16 mouse cellular contexts compared by ENCODE assay signal in genomic region chr13:15537206-15537605, GRCm38 (mm10).
A peak's percentile ranks its signal among the peaks of the same experiment; 100 is the strongest.
DNase-seq lines count a peak whose midpoint lies in the region; ATAC-seq lines count a peak whose summit lies in the region.
"Had no signal": no experiment of that assay in that cellular context is flagged by ENCODE, and none has a peak within 500 bp of the region (broad histone marks: within the 10 kb centered on the region; RNA-seq: fewer than 3 reads in every experiment).

No protein-coding gene starts in this region.

- H3K9me3 ChIP-seq in midbrain, embryonic 11.5 days (ENCODE audit: control insufficient read depth, low read length) = no peaks in the 10 kb centered on the region
- H3K9me3 ChIP-seq in midbrain, embryonic 10.5 days (replicated peaks) = no peaks in the 10 kb centered on the region
- no peaks in the 10 kb centered on the region for H3K9me3 ChIP-seq in forebrain, embryonic 11.5 days (ENCODE audit: control insufficient read depth, low read length)
- H3K9me3 ChIP-seq in midbrain, embryonic 15.5 days = no peaks in the 10 kb centered on the region
- H3K9me3 ChIP-seq: liver, embryonic 13.5 days; megakaryocyte, embryonic 14.5 days had no signal

- peaks cover 23% of the 10 kb centered on the region for H3K4me1 ChIP-seq in midbrain, embryonic 11.5 days (ENCODE audit: control insufficient read depth, insufficient read depth, low read length)
- peaks cover 57% of the 10 kb centered on the region for H3K4me1 ChIP-seq in midbrain, embryonic 10.5 days
- H3K4me1 ChIP-seq in forebrain, embryonic 11.5 days (replicated peaks; ENCODE audit: control insufficient read depth, insufficient read depth, low read length) = peaks cover 30% of the 10 kb centered on the region
- peaks cover 31% of the 10 kb centered on the region for H3K4me1 ChIP-seq in midbrain, embryonic 15.5 days
- H3K4me1 ChIP-seq: liver, embryonic 13.5 days; megakaryocyte, embryonic 14.5 days had no signal

- WGBS in midbrain, embryonic 11.5 days = 56% methylated on average over 5 of the region's 5 CpGs
- WGBS in midbrain, embryonic 10.5 days = 60% methylated on average over 5 of the region's 5 CpGs
- 43% methylated on average over 5 of the region's 5 CpGs for WGBS in forebrain, embryonic 11.5 days
- 39% methylated on average over 5 of the region's 5 CpGs for WGBS in midbrain, embryonic 15.5 days

- H3K4me3 ChIP-seq in midbrain, embryonic 11.5 days (ENCODE audit: low read depth, low read length) = no peak overlapping the region
- H3K4me3 ChIP-seq in midbrain, embryonic 10.5 days = no peak overlapping the region
- H3K4me3 ChIP-seq in forebrain, embryonic 11.5 days (ENCODE audit: low read depth, low read length) = no peak overlapping the region
- H3K4me3 ChIP-seq in midbrain, embryonic 15.5 days = no peak overlapping the region
- H3K4me3 ChIP-seq: liver, embryonic 13.5 days; megakaryocyte, embryonic 14.5 days; myocyte had no signal

- DNase-seq in kidney, adult 9 months = peak; percentile 31
- no peak for DNase-seq in kidney, postnatal 4 days
- no peak for DNase-seq in midbrain, embryonic 11.5 days (ENCODE audit: low spot score, missing footprints)
- DNase-seq in midbrain, embryonic 10.5 days (ENCODE audit: low spot score) = no peak
- no peak for DNase-seq in forebrain, embryonic 11.5 days (ENCODE audit: low spot score)
- DNase-seq in thymus, postnatal 25 days = no peak
- DNase-seq in layer of hippocampus, adult 9-11 months = no peak
- DNase-seq: cerebellum, adult 9-10 months; gastrocnemius, postnatal 25 days; heart, postnatal 4 days; liver, embryonic 13.5 days; lung, postnatal 10 days had no signal

- no peaks in the 10 kb centered on the region for H3K36me3 ChIP-seq in midbrain, embryonic 11.5 days (ENCODE audit: control insufficient read depth, insufficient read depth, low read length)
- H3K36me3 ChIP-seq in midbrain, embryonic 10.5 days = no peaks in the 10 kb centered on the region
- no peaks in the 10 kb centered on the region for H3K36me3 ChIP-seq in forebrain, embryonic 11.5 days (ENCODE audit: control insufficient read depth, insufficient read depth, low read length)
- no peaks in the 10 kb centered on the region for H3K36me3 ChIP-seq in midbrain, embryonic 15.5 days (replicated peaks)
- H3K36me3 ChIP-seq: liver, embryonic 13.5 days had no signal

- ATAC-seq in midbrain, embryonic 11.5 days (ENCODE audit: low FRiP score) = 0 out of 2 replicates have a peak, but pooled peaks have one; percentile 10
- ATAC-seq in forebrain, embryonic 11.5 days (replicated peaks; ENCODE audit: low FRiP score) = 0 out of 2 replicates have a peak, but pooled peaks have one; percentile 16
- ATAC-seq in midbrain, embryonic 15.5 days (replicated peaks) = peak; percentile 29; the same call in 1 of the 2 replicates

- H3K4me2 ChIP-seq in midbrain, embryonic 11.5 days = no peak overlapping the region
- H3K4me2 ChIP-seq in forebrain, embryonic 11.5 days (ENCODE audit: low read depth, low read length, severe bottlenecking) = no peak overlapping the region
- no peak overlapping the region for H3K4me2 ChIP-seq in midbrain, embryonic 15.5 days
- H3K4me2 ChIP-seq: heart, embryonic 11.5 days; liver, embryonic 13.5 days had no signal

- H3K27ac ChIP-seq in midbrain, embryonic 11.5 days (ENCODE audit: low read depth, low read length) = no peak overlapping the region
- no peak overlapping the region for H3K27ac ChIP-seq in midbrain, embryonic 10.5 days (replicated peaks)
- no peak overlapping the region for H3K27ac ChIP-seq in forebrain, embryonic 11.5 days (ENCODE audit: low read depth, low read length)
- no peak overlapping the region for H3K27ac ChIP-seq in midbrain, embryonic 15.5 days
- H3K27ac ChIP-seq: liver, embryonic 13.5 days had no signal

- H3K27me3 ChIP-seq in midbrain, embryonic 11.5 days (ENCODE audit: control insufficient read depth, insufficient read depth, low read length) = no peaks in the 10 kb centered on the region; the same call in 1 of the 2 replicates
- H3K27me3 ChIP-seq in midbrain, embryonic 10.5 days (ENCODE audit: low read depth, poor library complexity, severe bottlenecking) = peaks cover 38% of the 10 kb centered on the region
- no peaks in the 10 kb centered on the region for H3K27me3 ChIP-seq in forebrain, embryonic 11.5 days (ENCODE audit: control insufficient read depth, insufficient read depth, low read length)
- no peaks in the 10 kb centered on the region for H3K27me3 ChIP-seq in midbrain, embryonic 15.5 days (replicated peaks)
- H3K27me3 ChIP-seq: liver, embryonic 13.5 days; megakaryocyte, embryonic 14.5 days had no signal

- H3K9ac ChIP-seq in midbrain, embryonic 11.5 days (ENCODE audit: low read length) = no peak overlapping the region
- no peak overlapping the region for H3K9ac ChIP-seq in forebrain, embryonic 11.5 days (ENCODE audit: low read length)
- H3K9ac ChIP-seq in midbrain, embryonic 15.5 days = no peak overlapping the region
- H3K9ac ChIP-seq: liver, embryonic 13.5 days had no signal
